Mouse (Mus musculus): ENCODE measurements around the gene Gm28230. TPM values are rescaled to one million over a fixed set of nuclear protein-coding genes. Genes with fewer than 3 reads are reported as not detected.

Gene Gm28230
- total RNA-seq (2017) = not detected in 2 replicates

DNA sequence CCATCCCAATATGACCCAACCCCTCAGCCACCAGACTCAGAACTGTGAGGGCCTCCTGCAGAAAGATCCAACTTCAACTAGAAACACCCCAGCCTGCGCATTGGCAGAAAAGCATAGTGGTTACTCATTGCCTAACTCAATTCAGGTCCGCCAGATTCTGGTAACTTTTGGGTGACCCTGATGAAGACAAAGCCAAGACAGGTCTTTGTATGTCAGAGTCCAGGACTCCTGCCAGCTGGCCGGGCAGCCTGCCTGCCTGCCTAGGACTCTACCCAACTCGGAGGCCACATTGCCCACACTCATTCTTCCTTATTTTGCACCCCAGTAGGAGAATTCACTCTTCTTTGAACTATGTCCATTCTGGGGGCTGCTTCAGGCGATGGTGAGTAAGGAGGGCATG lies at the start of gene Gm28230:
Gene Gm28230 (plus strand): TSS at position 178 of the 400 bp plus-strand sequence.
- ATAC-seq (replicated peaks in 1 of 2; ENCODE audit: insufficient read depth in 1 of 2, low FRiP score in 2 of 2, low TSS enrichment in 1 of 2, low read depth in 1 of 2, poor library complexity in 2 of 2, severe bottlenecking in 2 of 2) = no peak

DNA sequence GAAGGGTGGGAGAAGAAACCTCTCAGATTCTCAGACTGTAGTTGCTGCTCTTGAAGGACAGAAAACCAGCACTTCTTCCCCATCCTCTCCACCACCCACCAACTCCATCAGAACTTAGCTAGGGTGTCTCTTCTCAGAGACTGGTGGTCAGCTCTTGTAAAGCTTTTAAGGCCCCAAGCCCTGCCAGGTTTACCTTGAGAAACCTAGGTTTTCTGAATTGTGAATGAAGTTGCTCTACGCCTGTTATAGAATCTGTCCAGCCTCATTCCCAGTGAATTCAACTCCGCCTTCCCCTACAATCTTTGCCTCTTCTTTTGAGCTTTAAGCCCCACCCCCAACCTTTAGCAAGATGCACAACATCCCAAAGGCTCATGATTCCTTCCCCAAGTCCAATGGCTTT lies 49.4 kb upstream of the Gm28230 start:
- ATAC-seq (replicated peaks in 1 of 2; ENCODE audit: insufficient read depth in 1 of 2, low FRiP score in 2 of 2, low TSS enrichment in 1 of 2, low read depth in 1 of 2, poor library complexity in 2 of 2, severe bottlenecking in 2 of 2) = no peak

DNA sequence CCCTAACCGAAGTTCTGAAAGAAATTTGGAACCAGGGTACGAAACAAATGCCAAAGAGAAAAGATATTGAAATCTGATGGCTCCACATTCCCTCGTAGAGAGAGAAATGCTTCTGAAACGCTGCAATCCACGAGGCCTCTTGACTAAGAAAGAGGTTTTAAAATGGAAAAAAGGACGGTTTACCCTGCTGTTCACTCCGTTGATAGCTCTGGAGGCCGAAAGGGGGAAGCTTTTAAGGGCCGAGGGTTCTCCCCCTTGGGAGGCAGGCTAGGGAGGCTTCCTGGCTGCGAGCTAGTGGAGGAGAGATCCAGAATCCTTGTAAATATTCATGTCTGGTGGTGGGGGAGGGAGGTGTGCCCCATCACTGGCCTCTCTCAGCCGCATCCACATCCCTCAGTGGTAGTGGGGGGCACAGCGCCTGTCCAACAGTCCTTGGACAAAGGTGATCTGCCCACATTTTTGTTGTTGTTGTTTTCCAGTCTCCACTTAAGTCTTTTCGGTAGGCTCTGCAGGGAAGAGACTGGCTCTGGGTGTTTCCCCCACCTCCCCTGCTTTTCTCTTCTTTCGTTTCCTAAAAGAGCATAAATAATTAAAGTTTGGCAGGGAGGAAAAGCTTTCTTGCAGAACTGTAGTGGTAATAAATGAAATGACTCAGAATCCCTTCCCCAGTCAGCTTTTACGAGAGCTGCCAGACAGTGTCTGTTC lies 47.5 kb upstream of the Gm28230 start, which contains the start of gene Hoxd11:
Gene Hoxd11 (plus strand): TSS at position 667 of the 705 bp plus-strand sequence.
- no peak for ATAC-seq (replicated peaks in 1 of 2; ENCODE audit: insufficient read depth in 1 of 2, low FRiP score in 2 of 2, low TSS enrichment in 1 of 2, low read depth in 1 of 2, poor library complexity in 2 of 2, severe bottlenecking in 2 of 2)

DNA sequence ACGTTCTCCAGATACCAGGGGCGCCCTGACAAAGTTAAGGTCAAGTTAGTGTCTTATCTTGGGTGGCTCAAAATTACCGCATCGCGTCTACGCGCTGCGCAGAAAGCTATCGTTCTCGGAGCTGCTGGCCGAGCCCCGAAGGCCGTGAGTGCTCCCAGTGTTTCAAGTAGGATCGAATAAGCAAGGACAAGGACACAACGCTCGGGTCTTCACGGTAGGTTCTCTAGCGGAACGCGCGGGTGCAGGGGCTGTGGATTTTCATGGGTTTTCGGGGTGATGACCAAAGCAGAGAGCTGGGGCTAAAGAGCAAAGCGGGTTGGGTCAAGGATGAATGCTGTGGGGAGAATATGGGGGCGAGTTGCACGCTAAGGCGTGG lies 46.9 kb upstream of the Gm28230 start:
- no peak for ATAC-seq (replicated peaks in 1 of 2; ENCODE audit: insufficient read depth in 1 of 2, low FRiP score in 2 of 2, low TSS enrichment in 1 of 2, low read depth in 1 of 2, poor library complexity in 2 of 2, severe bottlenecking in 2 of 2)

DNA sequence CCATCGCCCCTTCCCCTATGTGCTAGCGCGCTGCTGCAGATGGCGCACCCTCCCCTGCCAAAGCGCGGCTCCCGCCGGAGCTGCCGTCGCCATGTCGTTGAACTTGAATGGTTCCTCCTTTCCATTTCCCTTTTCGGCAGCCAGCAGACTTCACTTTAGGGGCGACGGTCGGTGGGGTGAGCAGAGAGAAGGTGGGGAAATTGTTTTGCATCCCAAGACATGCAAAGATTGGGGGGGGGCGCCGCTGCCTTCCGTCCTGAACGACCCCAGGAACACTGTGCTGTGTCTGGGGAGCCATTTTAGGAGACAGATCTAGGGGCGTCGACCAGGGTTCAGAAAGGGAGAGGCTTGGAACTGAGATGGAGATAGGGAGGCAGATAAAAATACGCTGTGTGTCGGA lies 46.5 kb upstream of the Gm28230 start:
- 0 out of 4 replicates have a peak, but pooled peaks have one; percentile 15 to 49 for ATAC-seq (replicated peaks in 1 of 2; ENCODE audit: insufficient read depth in 1 of 2, low FRiP score in 2 of 2, low TSS enrichment in 1 of 2, low read depth in 1 of 2, poor library complexity in 2 of 2, severe bottlenecking in 2 of 2)

DNA sequence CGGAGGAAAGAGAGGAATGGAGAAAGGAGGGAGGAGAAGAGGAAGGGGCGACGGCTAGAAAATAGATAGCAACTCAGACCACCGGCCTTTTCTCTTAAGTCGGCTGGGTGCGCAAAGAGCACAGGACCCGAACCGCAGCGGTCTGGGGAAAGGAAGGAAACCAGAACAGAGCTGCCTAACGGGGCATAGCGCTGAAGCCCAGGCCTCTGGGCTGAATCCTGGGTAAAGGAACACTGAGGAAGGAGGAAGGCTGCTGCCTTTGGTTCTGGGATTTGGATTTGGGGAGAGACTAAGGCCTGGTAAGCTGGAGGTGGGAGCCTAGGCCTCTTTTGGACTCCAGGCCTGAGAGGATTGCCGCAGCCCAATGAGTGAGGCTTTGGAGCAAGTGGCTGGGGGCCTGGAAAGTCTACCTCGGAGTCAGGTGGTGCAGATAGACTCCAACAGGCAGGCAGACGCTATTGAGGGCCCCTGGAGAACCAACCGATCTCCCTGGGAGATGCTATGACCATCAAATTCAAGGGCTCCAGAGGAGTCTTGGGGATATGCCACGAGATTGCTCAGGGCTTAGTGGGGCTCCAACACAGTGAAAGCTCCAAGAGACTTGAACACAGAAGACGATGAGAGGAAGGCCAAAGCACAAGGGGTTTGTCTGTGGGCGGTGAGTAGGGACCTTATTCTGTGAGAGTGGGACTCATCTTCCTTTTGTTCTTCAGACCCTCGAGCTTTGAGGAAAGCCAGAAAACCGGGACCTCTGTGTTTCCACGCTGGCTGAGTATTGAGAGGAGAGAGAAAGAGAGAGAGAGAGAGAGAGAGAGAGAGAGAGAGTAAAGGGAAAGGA lies 45.7 kb upstream of the Gm28230 start:
- ATAC-seq (replicated peaks in 1 of 2; ENCODE audit: insufficient read depth in 1 of 2, low FRiP score in 2 of 2, low TSS enrichment in 1 of 2, low read depth in 1 of 2, poor library complexity in 2 of 2, severe bottlenecking in 2 of 2) = no peak

DNA sequence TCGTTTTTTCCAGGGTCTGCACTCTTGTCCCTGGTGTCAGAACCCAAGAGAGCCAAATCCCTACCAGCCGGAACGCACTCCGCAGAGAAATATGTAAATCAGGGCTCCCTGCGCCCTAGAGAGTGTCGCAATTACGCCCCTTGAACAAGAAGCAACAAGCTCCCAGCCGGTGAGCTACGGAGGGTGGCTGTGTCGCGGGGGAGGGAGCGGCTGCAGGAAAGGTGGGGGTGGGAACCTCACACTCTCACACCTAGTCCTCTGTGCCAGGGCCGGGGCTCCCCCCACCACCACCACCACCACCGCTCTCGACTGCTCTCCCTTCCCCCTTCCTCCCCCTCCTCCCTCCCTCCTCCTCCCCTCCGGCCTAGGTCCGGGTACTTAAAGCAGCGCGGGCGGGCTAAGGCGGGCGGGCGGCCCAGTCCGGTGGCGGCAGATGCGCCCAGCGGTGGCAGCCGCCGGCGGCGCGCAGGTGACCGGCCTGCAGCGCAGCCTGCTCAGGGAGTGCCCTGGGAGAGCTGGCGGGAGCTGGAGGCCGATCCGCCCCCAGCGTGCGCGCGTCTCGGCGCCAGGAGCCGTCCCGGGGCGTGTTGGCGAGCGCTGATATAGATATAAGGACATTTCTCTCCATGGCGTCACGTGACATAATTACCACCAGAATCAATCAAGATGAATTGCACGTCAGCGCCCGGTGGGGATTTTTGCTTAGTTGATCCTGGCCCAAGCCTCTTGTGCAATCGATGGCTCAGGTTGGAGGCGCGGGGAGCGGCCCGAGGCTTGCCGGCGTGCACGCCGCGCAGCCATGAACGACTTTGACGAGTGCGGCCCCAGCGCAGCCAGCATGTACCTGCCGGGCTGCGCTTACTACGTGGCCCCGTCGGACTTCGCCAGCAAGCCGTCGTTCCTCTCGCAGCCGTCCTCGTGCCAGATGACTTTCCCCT lies 44.7 kb upstream of the Gm28230 start:
- no peak for ATAC-seq (replicated peaks in 1 of 2; ENCODE audit: insufficient read depth in 1 of 2, low FRiP score in 2 of 2, low TSS enrichment in 1 of 2, low read depth in 1 of 2, poor library complexity in 2 of 2, severe bottlenecking in 2 of 2)

DNA sequence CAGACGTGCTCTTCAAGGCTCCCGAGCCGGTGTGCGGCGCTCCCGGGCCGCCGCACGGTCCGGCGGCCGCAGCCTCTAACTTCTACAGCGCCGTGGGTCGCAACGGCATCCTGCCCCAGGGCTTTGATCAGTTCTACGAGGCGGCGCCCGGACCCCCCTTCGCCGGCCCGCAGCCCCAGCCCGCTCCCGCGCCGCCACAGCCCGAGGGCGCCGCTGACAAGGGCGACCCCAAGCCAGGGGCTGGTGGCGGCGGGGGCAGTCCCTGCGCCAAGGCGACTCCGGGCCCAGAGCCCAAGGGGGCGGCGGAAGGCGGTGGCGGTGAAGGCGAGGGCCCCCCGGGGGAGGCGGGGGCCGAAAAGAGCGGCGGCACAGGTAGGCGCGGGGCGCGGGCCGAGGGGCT lies 43.7 kb upstream of the Gm28230 start:
- no peak for ATAC-seq (replicated peaks in 1 of 2; ENCODE audit: insufficient read depth in 1 of 2, low FRiP score in 2 of 2, low TSS enrichment in 1 of 2, low read depth in 1 of 2, poor library complexity in 2 of 2, severe bottlenecking in 2 of 2)

DNA sequence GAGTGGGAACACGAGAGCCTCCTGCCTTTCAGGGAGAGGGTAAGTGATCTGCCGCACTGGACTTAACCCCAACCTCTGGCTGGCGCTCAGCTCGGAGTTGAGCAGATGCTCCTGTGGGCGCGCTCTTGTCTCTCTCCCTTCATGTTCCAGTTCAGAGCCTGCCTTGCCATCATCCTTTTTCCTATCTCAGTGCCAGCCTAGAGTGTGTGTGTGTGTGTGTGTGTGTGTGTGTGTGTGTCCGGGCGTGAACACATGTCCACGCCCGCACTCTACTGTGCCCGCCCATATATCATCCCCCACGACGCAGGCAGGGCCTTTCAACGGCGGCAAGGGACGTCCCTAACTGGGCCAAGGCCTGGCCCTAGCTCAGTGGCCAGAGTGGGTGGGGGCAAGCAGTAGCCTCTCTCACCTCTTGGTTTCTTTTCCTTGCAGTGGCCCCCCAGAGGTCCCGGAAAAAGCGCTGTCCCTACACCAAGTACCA lies 43.0 kb upstream of the Gm28230 start:
- ATAC-seq (replicated peaks in 1 of 2; ENCODE audit: insufficient read depth in 1 of 2, low FRiP score in 2 of 2, low TSS enrichment in 1 of 2, low read depth in 1 of 2, poor library complexity in 2 of 2, severe bottlenecking in 2 of 2) = no peak

DNA sequence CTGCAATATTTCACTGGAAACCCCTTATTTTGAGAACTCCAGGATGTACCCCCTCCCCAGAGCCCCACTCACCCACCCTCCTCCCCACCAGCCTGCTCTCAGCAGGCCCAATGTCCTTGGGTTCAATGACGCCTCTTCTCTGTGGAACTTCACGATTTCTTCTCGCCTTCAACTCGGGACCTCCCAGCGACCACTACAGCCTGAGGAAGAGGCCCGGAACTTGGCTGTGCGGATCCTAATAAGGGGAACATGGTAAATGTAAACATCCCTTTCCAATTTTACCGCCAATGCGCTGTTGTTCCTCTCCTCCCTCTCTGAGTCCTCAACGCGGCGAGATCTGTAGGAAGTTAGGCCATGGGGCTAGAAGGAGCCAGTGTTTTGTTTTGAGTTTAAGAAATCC lies 42.4 kb upstream of the Gm28230 start:
- ATAC-seq (replicated peaks in 1 of 2; ENCODE audit: insufficient read depth in 1 of 2, low FRiP score in 2 of 2, low TSS enrichment in 1 of 2, low read depth in 1 of 2, poor library complexity in 2 of 2, severe bottlenecking in 2 of 2) = no peak

DNA sequence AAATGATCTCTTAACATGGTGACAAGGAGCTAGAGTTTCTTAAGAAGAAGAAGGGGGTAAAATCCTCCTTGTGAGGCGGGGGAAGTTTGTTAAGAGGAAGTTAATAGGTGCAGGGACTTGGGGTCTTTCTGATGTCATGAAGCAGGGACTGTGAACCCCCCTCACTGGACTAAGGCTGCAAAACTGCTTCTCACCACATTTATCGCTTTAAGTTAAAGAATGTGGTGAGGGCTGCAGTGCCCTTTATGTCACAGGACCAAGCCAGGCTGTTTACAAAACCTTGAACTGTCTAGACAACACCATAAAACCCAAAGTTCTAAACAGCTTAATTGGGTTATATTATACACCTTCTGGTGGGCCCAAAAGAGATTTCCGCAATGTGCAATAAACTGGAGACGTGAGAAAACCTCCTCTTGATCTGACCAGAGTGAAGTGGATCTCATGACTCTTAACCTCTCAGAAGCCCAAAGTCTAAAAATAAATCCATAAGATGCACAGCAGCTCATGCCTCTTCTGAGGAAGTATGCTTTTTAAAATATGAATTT lies 41.4 kb upstream of the Gm28230 start:
- ATAC-seq (replicated peaks in 1 of 2; ENCODE audit: insufficient read depth in 1 of 2, low FRiP score in 2 of 2, low TSS enrichment in 1 of 2, low read depth in 1 of 2, poor library complexity in 2 of 2, severe bottlenecking in 2 of 2) = no peak

DNA sequence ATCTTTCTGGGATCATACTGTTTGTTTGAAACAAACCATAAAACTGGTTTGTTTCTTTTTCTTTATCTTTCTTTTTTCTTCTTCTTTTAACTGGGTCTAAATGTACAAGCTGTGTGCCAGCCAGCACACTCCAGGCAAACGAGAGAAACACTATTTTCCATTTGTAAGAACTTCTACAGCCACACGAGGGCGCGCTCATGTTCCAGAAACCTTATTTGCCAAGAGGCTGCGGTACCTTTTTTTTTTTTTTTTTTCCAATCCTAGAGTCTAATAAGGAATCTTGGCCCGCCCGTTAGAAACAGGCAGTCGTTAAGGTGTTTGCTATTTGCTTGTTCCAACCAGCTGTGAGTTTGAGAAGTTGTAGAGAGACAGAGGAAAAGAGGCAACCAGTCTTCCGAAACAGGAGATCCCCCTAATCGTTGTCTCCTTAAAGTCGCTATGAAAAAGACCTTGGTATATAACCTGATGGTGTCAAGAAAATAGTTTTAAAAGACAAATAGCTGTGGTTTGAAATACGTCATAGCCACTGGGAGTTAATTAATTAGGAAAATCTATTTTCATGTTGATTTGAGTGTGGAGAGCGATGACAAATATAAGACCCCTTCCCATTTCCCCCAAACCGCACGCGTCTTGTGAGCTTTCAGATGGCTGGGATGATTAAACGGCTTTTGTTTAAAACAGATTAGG lies 40.1 kb upstream of the Gm28230 start:
- ATAC-seq (replicated peaks in 1 of 2; ENCODE audit: insufficient read depth in 1 of 2, low FRiP score in 2 of 2, low TSS enrichment in 1 of 2, low read depth in 1 of 2, poor library complexity in 2 of 2, severe bottlenecking in 2 of 2) = no peak

DNA sequence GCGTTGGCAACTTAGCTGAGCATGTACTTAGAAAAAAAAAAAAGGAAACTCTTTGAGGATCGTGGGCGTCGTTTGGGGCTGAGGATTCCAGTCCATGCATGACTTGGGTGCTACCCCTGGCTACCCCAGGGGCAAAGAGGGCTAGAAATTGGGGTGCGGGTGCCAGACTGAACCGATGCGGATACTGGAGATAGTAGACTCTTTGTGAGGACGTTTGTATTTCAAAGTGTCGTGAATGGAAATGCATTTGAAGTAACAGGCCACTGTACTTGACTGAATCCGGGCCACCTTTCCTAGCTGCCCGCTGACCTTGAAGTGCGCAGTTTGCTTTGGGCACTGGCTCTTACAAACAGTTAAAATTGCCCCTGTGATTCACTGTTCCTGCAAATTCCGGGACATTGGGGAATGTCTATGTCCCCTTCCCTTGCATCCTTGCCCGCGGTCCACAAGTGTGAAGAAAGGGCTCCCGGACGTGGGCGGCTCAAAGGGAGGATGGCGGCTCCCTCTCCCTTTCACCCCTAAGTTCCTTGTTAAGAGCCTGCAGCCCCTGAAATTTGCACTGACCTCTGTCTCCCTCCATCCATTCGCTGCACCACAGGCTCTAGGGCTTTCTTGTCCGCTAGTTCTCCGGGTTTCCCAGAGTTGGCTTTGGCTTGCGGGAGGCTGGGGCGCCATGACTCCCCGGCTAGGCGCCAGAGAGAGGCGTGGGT lies 39.4 kb upstream of the Gm28230 start:
- ATAC-seq (replicated peaks in 1 of 2; ENCODE audit: insufficient read depth in 1 of 2, low FRiP score in 2 of 2, low TSS enrichment in 1 of 2, low read depth in 1 of 2, poor library complexity in 2 of 2, severe bottlenecking in 2 of 2) = no peak

DNA sequence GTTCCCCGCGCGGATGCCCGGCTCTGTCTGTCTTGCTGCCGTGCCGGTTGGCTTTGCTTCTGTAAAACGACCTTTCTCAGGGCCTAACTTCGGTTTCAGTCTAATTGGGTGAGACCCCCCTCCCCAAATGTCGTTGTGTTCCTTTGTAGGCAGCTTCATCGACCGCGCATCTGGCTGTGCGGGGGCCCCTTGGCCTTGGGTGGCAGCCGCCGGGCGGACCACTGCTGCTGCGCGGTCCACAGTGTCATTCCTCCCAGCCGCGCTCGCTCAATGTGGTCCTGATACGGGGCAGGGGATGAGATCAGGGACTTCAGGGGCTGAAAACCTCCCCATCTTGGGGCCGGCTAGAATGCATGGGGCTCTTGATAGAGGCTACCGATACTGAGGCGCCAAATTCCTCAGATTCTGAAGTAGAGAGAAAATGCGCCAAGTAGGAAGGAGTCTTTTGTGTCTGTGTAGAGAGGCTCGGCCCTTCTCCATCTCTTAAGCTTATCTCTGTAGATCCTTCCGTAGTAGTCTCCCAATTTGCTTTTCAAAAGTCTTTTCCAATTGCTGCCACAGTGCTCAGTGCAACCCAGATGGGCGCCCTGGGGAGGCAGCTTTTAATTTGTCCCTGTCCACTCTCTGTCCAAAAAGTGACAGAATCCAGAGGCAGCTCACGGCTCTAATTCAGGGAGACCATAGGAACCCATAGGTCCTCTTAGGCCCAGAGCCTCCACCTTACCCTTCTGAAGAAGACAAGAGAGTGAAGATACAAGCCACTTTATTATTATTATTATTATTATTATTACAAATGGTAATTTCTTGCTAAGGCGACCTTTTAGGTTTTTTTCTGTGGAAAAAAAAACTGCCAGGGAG lies 38.6 kb upstream of the Gm28230 start:
- ATAC-seq (replicated peaks in 1 of 2; ENCODE audit: insufficient read depth in 1 of 2, low FRiP score in 2 of 2, low TSS enrichment in 1 of 2, low read depth in 1 of 2, poor library complexity in 2 of 2, severe bottlenecking in 2 of 2) = no peak

DNA sequence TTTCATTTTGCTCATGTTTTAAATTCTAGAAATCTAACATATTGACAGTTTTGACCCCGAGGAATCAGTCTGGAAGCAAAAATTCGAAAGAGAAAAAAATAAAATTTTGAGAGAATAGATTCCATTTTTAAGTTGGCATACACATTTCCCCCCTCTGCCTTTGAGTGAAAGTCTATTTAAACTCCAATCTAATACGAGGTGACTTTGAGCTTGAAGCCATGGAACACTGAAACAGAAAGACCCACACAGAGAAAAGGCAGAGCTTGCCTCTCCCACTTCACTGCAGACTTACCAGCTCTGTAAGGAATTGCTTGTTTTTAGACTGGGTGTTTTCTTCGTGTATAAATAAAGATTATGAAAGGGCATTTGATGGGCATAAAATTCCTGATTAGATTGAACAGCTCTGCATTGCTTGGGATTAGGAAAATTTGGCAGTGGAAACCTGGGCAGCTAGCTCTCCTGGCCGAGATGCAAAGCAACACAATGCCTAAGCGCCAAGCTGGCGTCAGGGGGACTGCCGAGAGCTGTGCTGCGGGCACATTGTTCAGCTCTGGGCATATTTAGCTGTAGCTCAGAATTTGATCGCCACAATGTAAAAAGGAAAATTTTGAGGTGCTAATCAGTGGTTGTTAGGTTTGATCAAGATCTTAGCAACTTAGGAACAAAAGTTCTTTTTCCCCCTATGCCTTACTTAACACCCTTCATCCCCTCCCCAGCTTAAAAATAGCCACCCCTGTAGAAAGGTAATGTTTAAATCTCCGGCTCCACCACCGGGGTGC lies 37.5 kb upstream of the Gm28230 start:
- no peak for ATAC-seq (replicated peaks in 1 of 2; ENCODE audit: insufficient read depth in 1 of 2, low FRiP score in 2 of 2, low TSS enrichment in 1 of 2, low read depth in 1 of 2, poor library complexity in 2 of 2, severe bottlenecking in 2 of 2)
